Mouse (Mus musculus): ENCODE results near the gene Arhgap27.

- peak; percentile 38; the same call in 1 of the 2 replicates for TF ChIP-seq EP300 (IDR thresholded peaks at IDR 0.05; ENCODE audit: low read depth)
- TF ChIP-seq CTCF (IDR thresholded peaks at IDR 0.05; ENCODE audit: low read depth) = no peak
Measured at GRCm38 (mm10) chr11:103399986-103400385, 36.5 kb upstream of the Arhgap27 start.
